Mouse (Mus musculus): Measurements from ENCODE around the gene Gpam.

- TF ChIP-seq CTCF (IDR thresholded peaks at IDR 0.05; ENCODE audit: low read depth, low read length) (no peak), POLR2A (IDR thresholded peaks at IDR 0.05; ENCODE audit: borderline replicate concordance, low read depth, low read length) (no peak)
These were observed 8.9 kb upstream of the Gpam start for GRCm38 (mm10) chr19:55135918-55136317.

All from bone marrow macrophage, adult 2 months (primary cell).